Mouse (Mus musculus) duodenum, adult 2 months (tissue): ENCODE results near the gene Pthlh. TPM values are rescaled to one million over a fixed set of nuclear protein-coding genes. Genes with fewer than 3 reads are reported as not detected.

Experiments used
- polyA plus RNA-seq: library from polyadenylated mRNA; depleted of rRNA; stranded (reverse); fragments of >200 nt; gene quantifications from 2 replicates; pipeline ENCODE4 v1.2.3, GENCODE M21; 2012; ENCODE audit warnings: low replicate concordance; rRNA removed

The Pthlh gene
- 0.26 and 0.34 TPM in 2 replicates for polyA plus RNA-seq

GRCm38 (mm10) chr6:147263587-147264565, at the start of gene Pthlh:
TSS of gene Pthlh (minus strand) at chr6:147264183.

Other genes with a start within 250 kb of the Pthlh start
- 1.9 and 3.5 TPM in 2 replicates for gene Rep15, start 231.6 kb downstream of the Pthlh start, polyA plus RNA-seq
- gene Mrps35, start 221.4 kb downstream of the Pthlh start, polyA plus RNA-seq, result 4.9 and 6.9 TPM in 2 replicates
- gene Mansc4, start 177.2 kb downstream of the Pthlh start, polyA plus RNA-seq, result not detected in 2 replicates
- gene Klhl42, start 172.8 kb downstream of the Pthlh start, polyA plus RNA-seq, result 3.0 TPM in 2 replicates
- 10.1 and 14.4 TPM in 2 replicates for gene Ccdc91, start 211.6 kb upstream of the Pthlh start, polyA plus RNA-seq